Mouse (Mus musculus): Measurements from ENCODE around the gene Ldlrad3. TPM values are rescaled to one million over a fixed set of nuclear protein-coding genes. Genes with fewer than 3 reads are reported as not detected.

Gene Ldlrad3
- total and polyA plus RNA-seq, 3 experiments = 4.9 to 9.5 (median 7.8) TPM

- no peak for DNase-seq
Observed at GRCm38 (mm10) chr2:102145036-102145435, 41.1 kb downstream of the Ldlrad3 start.

- no peak for DNase-seq
Observed at GRCm38 (mm10) chr2:102144311-102144710, 41.9 kb downstream of the Ldlrad3 start.

GRCm38 (mm10) chr2:102142654-102143271, 43.4 kb downstream of the Ldlrad3 start:
- DNase-seq = no peak

- no peak for DNase-seq
Observed at GRCm38 (mm10) chr2:102142197-102142623, 44.0 kb downstream of the Ldlrad3 start.

- DNase-seq = no peak
Observed at GRCm38 (mm10) chr2:102141199-102141598, 45.0 kb downstream of the Ldlrad3 start.

- no peak for DNase-seq
Observed at GRCm38 (mm10) chr2:102137922-102138321, 48.3 kb downstream of the Ldlrad3 start.

GRCm38 (mm10) chr2:102136184-102136583, 50.0 kb downstream of the Ldlrad3 start:
- DNase-seq = no peak

- DNase-seq = peak; percentile 51
Observed at GRCm38 (mm10) chr2:102134510-102135262, 51.5 kb downstream of the Ldlrad3 start.

GRCm38 (mm10) chr2:102132945-102133558, 53.1 kb downstream of the Ldlrad3 start:
- no peak for DNase-seq

GRCm38 (mm10) chr2:102130198-102130845, 55.9 kb downstream of the Ldlrad3 start:
- DNase-seq = peak; percentile 80

GRCm38 (mm10) chr2:102129235-102129634, 57.0 kb downstream of the Ldlrad3 start:
- no peak for DNase-seq

- no peak for DNase-seq
Observed at GRCm38 (mm10) chr2:102128500-102129030, 57.6 kb downstream of the Ldlrad3 start.

- peak; percentile 81 for DNase-seq
Observed at GRCm38 (mm10) chr2:102127791-102128387, 58.3 kb downstream of the Ldlrad3 start.

GRCm38 (mm10) chr2:102127221-102127620, 59.0 kb downstream of the Ldlrad3 start:
- no peak for DNase-seq

- peak; percentile 58 for DNase-seq
Observed at GRCm38 (mm10) chr2:102126076-102126475, 60.1 kb downstream of the Ldlrad3 start.

GRCm38 (mm10) chr2:102125042-102125441, 61.1 kb downstream of the Ldlrad3 start:
- no peak for DNase-seq

- DNase-seq = no peak
Observed at GRCm38 (mm10) chr2:102122146-102122515, 64.1 kb downstream of the Ldlrad3 start.

- DNase-seq = no peak
Observed at GRCm38 (mm10) chr2:102121440-102122145, 64.6 kb downstream of the Ldlrad3 start.

GRCm38 (mm10) chr2:102119751-102120505, 66.3 kb downstream of the Ldlrad3 start:
- DNase-seq = no peak

- no peak for DNase-seq
Observed at GRCm38 (mm10) chr2:102118988-102119460, 67.2 kb downstream of the Ldlrad3 start.
